Mouse (Mus musculus) ES-CJ7 (cell line): ENCODE data around the gene Srcin1.
A peak's percentile ranks its signal among the peaks of the same experiment; 100 is the strongest.

Experiments
- DNase-seq: peaks from one replicate; pipeline ENCODE4 v3.0.0; 2011; ENCODE audit warnings: low read depth, low spot score

Gene Srcin1

DNA sequence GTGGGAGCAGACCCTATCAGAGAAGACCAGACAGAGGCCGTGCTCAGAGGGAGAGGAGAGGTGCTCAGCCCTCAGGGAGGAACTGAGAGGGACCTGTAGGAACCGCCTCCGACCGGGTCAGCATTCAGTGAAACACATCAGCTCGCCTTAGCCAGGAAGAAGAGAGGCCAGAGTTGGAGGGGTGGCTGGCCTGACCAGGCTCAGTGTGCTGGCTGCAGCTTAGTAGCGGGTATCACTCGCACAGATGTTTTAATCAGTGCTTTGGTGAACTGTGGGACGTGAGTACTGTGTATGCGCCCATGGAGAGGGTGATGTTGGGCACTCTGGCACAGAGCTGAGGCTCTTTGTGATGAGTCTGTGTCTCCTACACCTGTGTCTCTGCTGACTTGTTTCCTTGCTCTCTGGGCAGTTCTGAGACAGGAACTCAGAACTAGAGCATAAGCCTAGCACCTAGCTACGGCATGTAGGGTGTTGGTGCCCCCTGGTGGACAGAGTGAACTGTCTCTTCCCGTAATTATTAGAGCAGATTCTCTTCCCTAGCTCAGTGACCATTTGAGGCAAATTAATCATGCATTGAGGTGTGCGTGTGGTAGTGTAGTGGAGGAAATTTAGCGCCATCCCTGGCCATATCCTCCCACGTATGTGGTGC lies 107.2 kb downstream of the Srcin1 start:
- DNase-seq: peak; percentile 89

DNA sequence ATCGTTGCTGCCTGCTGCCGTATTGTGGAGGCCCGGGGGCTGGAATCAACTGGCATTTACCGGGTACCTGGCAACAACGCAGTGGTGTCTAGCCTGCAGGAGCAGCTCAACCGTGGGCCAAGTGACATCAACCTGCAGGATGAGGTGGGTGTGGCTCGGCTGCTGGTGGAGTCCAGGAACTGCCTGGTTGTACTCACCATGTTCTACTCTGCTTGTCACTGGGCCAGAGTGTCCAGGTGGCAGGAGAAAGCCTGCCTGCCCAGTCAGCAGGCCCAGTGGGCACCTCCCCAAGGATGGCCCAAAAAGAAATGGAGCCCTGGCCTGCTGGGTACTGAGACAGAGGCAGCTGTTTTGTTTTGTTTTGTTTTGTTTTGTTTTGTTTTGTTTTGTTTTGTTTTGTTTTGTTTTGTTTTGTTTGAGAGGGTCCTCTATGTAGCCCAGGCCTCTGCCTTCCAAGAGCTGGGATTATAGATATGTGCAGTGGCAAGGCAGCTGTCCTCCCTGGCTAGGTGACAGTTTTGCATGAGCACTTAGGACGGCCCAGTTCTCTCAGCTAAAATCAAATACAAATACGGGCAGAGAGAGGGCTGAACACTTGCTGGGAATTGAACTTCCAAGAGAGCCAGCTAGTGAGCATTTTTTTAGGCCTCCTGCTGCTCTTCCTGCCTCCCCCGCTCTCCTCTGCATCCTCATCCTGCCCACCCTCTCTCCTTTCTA lies 109.4 kb downstream of the Srcin1 start:
- DNase-seq: no peak

DNA sequence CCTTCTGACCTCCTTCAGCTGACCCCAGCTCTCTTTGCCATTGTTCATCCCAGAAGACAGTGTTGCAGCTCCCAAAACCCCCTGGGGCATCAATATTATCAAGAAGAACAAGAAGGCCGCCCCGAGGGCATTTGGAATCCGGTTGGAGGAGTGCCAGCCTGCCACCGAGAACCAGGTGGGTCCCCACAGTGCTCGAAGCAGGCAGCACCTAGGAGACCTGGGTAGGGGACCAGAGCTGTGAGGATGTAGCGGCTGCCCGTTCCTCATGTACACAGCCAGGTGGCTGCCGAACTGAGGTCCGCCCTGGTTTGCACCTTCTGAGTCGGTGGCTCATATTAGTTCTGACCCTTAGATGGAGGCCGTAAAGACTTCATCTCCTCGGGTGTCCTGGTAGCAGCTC lies 110.0 kb downstream of the Srcin1 start:
- no peak for DNase-seq

DNA sequence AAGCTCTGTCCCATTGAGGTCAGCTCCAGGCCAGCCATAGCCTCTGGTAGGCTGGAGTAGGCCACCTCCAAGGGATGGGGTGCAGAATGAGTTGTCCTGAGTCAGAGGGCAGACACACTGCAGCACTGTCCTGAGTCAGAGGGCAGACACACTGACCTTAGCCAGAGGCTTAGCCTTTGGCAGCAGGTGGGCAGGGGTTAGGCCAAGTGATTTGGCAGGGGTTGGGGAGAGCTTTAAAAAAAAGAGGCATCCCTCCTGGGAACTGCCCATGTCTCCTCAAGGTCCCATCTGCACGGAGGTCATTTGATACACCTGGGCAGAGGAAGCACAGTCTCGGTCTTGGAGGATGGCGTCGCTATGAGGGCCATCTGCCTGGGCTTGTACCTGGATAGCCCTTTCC lies 112.0 kb downstream of the Srcin1 start:
- DNase-seq: no peak

GRCm38 (mm10) chr11:97463166-97463565 lies 112.8 kb downstream of the Srcin1 start:
- no peak for DNase-seq

DNA sequence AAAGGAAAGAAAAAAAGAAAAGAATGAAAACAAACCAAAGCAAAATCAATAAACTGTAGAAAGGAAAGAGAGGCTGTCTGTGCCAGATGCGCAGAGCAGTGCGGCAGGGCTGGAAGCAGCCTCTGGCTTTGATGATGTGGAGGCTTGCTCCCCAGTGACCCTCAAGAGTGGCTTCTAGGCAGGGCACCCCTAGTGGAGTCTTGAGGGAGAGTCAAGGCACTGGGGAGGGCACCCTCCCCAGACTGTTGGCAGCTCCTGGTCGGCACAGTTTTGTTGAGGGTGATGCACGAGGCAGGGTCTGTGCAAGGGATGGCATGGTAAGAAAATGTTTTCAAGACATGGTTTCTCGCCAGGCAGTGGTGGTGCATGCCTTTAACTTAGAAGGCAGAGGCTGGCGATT lies 113.4 kb downstream of the Srcin1 start:
- DNase-seq: no peak

DNA sequence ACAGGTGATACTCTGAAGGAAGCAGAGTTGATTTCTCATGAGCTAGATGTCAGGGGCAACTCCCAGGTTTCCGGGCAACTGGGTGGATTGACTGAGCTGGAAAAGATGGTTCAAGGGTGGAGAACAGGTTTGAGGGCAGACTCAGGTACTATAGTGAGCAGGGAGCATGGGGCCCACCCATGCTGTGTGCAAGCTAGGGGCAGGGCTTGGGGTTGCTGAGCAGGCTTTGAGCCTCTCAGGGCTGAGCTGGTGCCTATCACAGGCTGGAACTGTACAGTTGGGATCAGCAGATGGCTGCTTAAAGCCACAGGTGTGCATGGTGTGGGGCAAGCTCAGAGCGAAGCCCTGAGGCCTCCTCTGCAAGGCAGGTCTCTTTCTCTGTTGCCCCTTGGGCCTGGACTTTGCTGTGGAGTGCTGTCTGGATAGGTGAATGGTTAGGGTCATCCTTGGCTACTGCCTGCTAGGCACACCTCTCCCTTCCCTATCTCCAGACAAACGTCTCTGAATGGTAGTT lies 114.6 kb downstream of the Srcin1 start:
- no peak for DNase-seq
